In genomic region chr6:127162842-127163241, GRCm38 (mm10) we compare ENCODE assay signal across 9 mouse cellular contexts. TPM values are rescaled to one million over a fixed set of nuclear protein-coding genes. Genes with fewer than 3 reads are reported as not detected.
A peak's percentile ranks its signal among the peaks of the same experiment; 100 is the strongest.
DNase-seq lines count a peak whose midpoint lies in the region; ATAC-seq and TF ChIP-seq lines count a peak whose summit lies in the region.
"Had no signal": no experiment of that assay in that cellular context is flagged by ENCODE, and none has a peak within 500 bp of the region (broad histone marks: within the 10 kb centered on the region; RNA-seq: fewer than 3 reads in every experiment).

No protein-coding gene starts in this region.

- H3K4me1 ChIP-seq in lung, adult 2 months (ENCODE audit: control insufficient read depth, insufficient read depth, low read length) = no peaks in the 10 kb centered on the region; the same call in 1 of the 2 replicates
- H3K4me1 ChIP-seq in liver, embryonic 12.5 days = no peaks in the 10 kb centered on the region; the same call in 1 of the 2 replicates
- H3K4me1 ChIP-seq in stomach, embryonic 16.5 days (ENCODE audit: control insufficient read depth, insufficient read depth, low read length) = no peaks in the 10 kb centered on the region

- ATAC-seq in liver, embryonic 12.5 days = no peak
- ATAC-seq in stomach, embryonic 16.5 days (ENCODE audit: insufficient read depth, low FRiP score) = peak; percentile 60; the same call in 1 of the 2 replicates

- no peak for TF ChIP-seq CTCF in lung, adult 2 months (IDR thresholded peaks at IDR 0.05; ENCODE audit: insufficient read depth, low read length)

- peaks cover 41% of the 10 kb centered on the region for H3K27me3 ChIP-seq in liver, embryonic 12.5 days (replicated peaks)
- no peaks in the 10 kb centered on the region for H3K27me3 ChIP-seq in stomach, embryonic 16.5 days (ENCODE audit: control insufficient read depth, insufficient read depth, low read length)

- 0 out of 2 replicates have a peak overlapping the region, but pooled peaks have one; percentile 18 for H3K4me2 ChIP-seq in liver, embryonic 12.5 days
- H3K4me2 ChIP-seq in stomach, embryonic 16.5 days (ENCODE audit: low read depth, low read length) = no peak overlapping the region
- H3K4me2 ChIP-seq: midbrain, embryonic 11.5 days had no signal

- WGBS in lung, adult 2 months = 15% methylated on average over 6 of the region's 6 CpGs
- 5% methylated on average over 6 of the region's 6 CpGs for WGBS in liver, embryonic 12.5 days (ENCODE audit: insufficient replicate concordance)
- 9% methylated on average over 6 of the region's 6 CpGs for WGBS in stomach, embryonic 16.5 days

- H3K9me3 ChIP-seq in liver, embryonic 12.5 days (replicated peaks) = no peaks in the 10 kb centered on the region
- no peaks in the 10 kb centered on the region for H3K9me3 ChIP-seq in stomach, embryonic 16.5 days (replicated peaks; ENCODE audit: control insufficient read depth, low read length)

- no peaks in the 10 kb centered on the region for H3K36me3 ChIP-seq in liver, embryonic 12.5 days
- H3K36me3 ChIP-seq in stomach, embryonic 16.5 days (ENCODE audit: control insufficient read depth, insufficient read depth, low read length) = no peaks in the 10 kb centered on the region

- peak; percentile 56 to 58 for DNase-seq in lung, adult 18-20 months
- no peak for DNase-seq in lung, adult 2 months
- DNase-seq in adrenal gland, postnatal 25 days = peak; percentile 61
- no peak for DNase-seq in cerebellum, postnatal 14 days
- DNase-seq in urinary bladder, postnatal 25 days (ENCODE audit: low spot score) = no peak
- DNase-seq: thymus, postnatal 36 days had no signal

- H3K27ac ChIP-seq in liver, embryonic 12.5 days = no peak overlapping the region
- H3K27ac ChIP-seq in stomach, embryonic 16.5 days (ENCODE audit: low read length) = no peak overlapping the region

- H3K4me3 ChIP-seq in lung, adult 2 months (replicated peaks; ENCODE audit: extremely low read depth, low read depth, low read length) = no peak overlapping the region
- H3K4me3 ChIP-seq in liver, embryonic 12.5 days = no peak overlapping the region
- no peak overlapping the region for H3K4me3 ChIP-seq in stomach, embryonic 16.5 days (replicated peaks; ENCODE audit: low read length)

- H3K9ac ChIP-seq in liver, embryonic 12.5 days = no peak overlapping the region
- no peak overlapping the region for H3K9ac ChIP-seq in stomach, embryonic 16.5 days (ENCODE audit: low read length)

- TF ChIP-seq POLR2A in lung, adult 2 months (IDR thresholded peaks at IDR 0.05; ENCODE audit: borderline replicate concordance, extremely low read depth, low read depth, low read length) = no peak

RNA-seq across cellular contexts. Expression of gene Ccnd2, which starts 10.8 kb away (rescaled TPM):
- 47.8 and 51.0 TPM in 2 replicates for polyA plus RNA-seq in lung, adult 2 months (2012; rRNA removed)
- 233 and 374 TPM in 2 replicates for total RNA-seq in adrenal gland, postnatal 25 days (2021)
- 136 and 148 TPM in 2 replicates for polyA plus RNA-seq in liver, embryonic 12.5 days (2016; fragmentation: Nextera tagmentation; extraction: Ambion mirVana)
- polyA plus RNA-seq in stomach, embryonic 16.5 days (2015; fragmentation: Nextera tagmentation; extraction: Ambion mirVana) = 932 and 1,032 TPM in 2 replicates

RNA-seq across cellular contexts. Expression of gene Tigar, which starts 53.5 kb away (rescaled TPM):
- polyA plus RNA-seq in lung, adult 2 months (2012; rRNA removed) = 2.7 and 4.1 TPM in 2 replicates
- total RNA-seq in adrenal gland, postnatal 25 days (2021) = 16.1 and 22.9 TPM in 2 replicates
- polyA plus RNA-seq in liver, embryonic 12.5 days (2016; fragmentation: Nextera tagmentation; extraction: Ambion mirVana) = 1.5 and 2.0 TPM in 2 replicates
- 4.6 and 5.0 TPM in 2 replicates for polyA plus RNA-seq in stomach, embryonic 16.5 days (2015; fragmentation: Nextera tagmentation; extraction: Ambion mirVana)

Comparison
In these comparisons a context has a peak if more than half of its experiments do, and no peak if none do; other contexts are left out.
1. DNase-seq: peak in lung, adult 18-20 months (2 of 2) and adrenal gland, postnatal 25 days (single experiment); none in lung, adult 2 months (single experiment), cerebellum, postnatal 14 days (0 of 2) and urinary bladder, postnatal 25 days (single experiment).